Mouse (Mus musculus) left cerebral cortex, postnatal 25 days (tissue): Measurements from ENCODE around the gene Psmd9. TPM values are rescaled to one million over a fixed set of nuclear protein-coding genes. Genes with fewer than 3 reads are reported as not detected.
"Not testable (repeated sequence)": the region's sequence is repeated elsewhere in the genome, so short reads cannot be mapped to it uniquely, and the experiment has no call there.

Source experiments
- DNase-seq, 2 experiments: peaks; one replicate each; pipeline ENCODE4 v3.0.0; 2022; ENCODE audit warnings: low spot score in 2 of 2, mixed read lengths in 1 of 2
- intact Hi-C: fragments of 180-260 bp; cut with DNase I; formaldehyde crosslinking; loops from one replicate; pipeline ENCODE4 v1.15.1; 2025
- total RNA-seq, 2 experiments: library from RNA; stranded (reverse); gene quantifications; 2 replicates each; pipeline ENCODE4 v1.2.3; 2021

The Psmd9 gene
- total RNA-seq, 2 experiments from 2014 or later, result 26.2 to 27.7 TPM

DNA sequence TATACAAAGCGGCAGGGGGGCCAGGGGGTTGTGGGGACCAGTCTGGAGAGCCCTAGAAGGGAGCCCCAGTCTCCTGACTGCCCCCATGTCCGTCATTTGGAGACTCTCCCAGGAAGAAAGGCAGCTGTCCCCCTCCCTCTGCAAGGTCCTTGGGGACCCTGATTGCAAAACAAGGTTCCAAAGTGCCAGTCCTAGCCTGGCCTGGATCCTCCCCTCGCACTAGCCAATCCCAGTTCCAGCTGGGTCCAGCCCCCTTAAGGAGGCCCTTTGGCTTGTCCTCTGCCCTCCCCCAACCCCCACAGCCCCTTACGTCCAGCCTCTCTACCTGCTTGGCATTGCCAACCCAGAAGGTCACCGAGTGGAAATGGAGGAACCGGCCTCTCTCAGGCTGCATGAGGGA lies 12.3 kb downstream of the Psmd9 start:
- intact Hi-C loops, result no loop called here
- no peak for DNase-seq

DNA sequence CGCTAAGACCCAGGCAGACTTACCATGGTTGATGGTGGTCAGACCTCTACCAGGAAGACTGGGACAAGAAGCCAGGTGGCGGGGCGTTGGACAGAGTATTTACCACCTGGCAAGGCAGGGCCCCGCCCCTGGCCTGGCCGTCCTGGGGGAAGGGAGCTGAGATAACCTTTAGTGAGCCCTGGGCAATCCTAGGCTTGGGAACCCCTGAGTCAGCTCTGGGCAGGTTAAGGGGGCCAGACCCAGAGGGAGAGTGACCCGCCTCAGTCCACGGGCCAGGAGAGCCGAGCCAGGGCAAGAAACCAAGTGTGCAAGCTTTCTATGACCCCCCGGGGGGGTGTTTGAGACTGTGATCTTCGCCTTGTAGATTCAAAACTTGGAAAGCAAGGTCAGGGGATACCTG lies 13.4 kb downstream of the Psmd9 start, which contains the start of gene Hpd:
Gene Hpd, minus strand, starts transcription at position 77 of the 400 bp plus-strand sequence.
- no peak for DNase-seq
- intact Hi-C loops, result no loop called here

- DNase-seq, result no peak
- intact Hi-C loops, result no loop called here
Measured at GRCm38 (mm10) chr5:123185966-123186365, 16.8 kb downstream of the Psmd9 start.

DNA sequence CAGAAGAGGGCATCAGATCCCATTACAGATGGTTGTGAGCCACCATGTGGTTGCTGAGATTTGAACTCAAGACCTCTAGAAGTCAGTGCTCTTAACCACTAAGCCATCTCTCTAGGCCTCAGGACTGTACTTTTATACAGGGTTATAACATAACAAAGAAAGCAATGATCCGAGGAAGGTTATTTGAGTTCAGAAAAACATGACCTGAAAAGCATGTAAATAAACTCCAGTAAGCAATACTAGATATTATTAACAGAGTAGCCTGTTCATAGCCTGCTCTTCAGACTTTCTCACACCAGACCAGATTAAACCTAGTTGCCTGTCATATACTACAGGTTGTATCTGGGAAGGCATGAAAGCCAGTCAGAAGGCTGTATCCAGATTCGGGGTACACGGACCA lies 18.1 kb downstream of the Psmd9 start:
- intact Hi-C loops, result no loop called here
- DNase-seq, result no peak

- DNase-seq, result no peak
- intact Hi-C loops, result no loop called here
Measured at GRCm38 (mm10) chr5:123190912-123191311, 21.7 kb downstream of the Psmd9 start.

GRCm38 (mm10) chr5:123191427-123191826 lies 22.2 kb downstream of the Psmd9 start:
- intact Hi-C loops, result no loop called here
- DNase-seq, result no peak

DNA sequence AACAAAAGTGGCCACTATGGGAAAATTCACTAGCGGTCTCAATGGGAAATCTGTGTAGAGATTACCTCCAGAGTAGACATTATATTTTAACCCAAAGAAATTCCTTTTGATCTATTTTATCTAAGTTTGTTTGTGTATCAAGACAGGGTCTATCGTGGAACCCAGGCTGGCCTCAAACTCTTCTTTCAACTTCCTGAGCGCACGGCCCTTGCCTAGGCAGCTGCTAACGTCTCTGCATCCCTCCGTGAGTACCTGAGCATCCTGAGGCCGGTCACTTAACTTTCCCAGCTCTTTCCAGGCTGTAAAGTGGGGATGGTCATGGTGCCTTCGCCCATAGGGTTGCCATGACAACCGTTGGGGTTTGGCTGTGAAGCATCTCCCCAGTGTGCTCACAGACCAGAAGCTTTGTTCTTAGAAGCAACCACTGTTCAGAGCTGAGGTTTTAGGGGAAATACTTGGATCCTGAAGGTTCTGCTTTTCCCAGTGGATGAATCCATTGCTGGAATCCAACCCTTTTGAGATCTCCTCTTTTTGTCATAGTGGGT lies 23.5 kb downstream of the Psmd9 start:
- intact Hi-C loops, result no loop called here

GRCm38 (mm10) chr5:123193436-123193835 lies 24.2 kb downstream of the Psmd9 start:
- no peak for DNase-seq
- intact Hi-C loops, result no loop called here

More for the DNA sequence above, 23.5 kb downstream of the Psmd9 start:
- no peak for DNase-seq

DNA sequence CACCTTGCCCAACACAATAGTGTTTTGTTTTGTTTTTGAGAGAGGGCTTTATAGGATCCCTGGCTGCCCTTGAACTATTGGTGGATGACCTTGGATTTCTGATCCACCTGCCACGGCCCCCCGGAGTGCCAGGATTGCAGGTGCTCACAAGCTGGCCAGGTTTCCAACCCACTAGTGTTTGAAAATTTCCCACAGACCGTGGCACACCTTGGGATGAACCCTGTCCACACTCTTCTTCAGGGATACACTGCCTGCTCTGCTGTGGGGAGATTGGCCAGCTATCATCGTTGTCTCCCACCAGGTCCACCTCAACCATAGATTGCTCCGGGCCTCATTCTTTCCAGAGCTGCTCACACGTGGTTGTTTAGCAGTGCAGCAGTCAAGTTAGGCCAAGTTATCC lies 25.6 kb downstream of the Psmd9 start:
- intact Hi-C loops, result no loop called here
- DNase-seq, result no peak

DNA sequence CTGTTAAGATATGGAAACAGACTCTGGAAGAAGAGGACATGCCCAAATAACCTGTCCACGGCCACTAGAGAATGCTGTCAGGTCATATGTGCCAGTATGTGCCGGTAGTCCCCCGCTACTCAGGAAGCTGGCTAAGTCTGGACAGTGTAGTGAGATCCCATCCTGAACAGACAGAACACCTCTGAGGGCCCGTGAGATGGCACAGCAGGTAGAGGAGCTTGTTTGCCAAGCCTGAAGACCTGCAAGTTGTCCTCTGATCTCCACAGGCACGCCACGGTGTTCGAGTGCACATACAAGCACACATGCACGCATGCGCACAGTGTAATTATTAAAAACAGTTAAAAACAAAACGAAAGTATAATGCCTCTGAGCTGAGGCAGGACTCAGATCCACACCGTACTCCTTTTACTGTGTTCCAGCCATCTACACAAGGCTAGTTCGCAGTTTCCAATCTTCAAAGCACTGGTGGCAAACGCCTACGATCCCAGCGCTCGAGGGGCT lies 26.3 kb downstream of the Psmd9 start:
- intact Hi-C loops, result no loop called here
- no peak for DNase-seq

DNA sequence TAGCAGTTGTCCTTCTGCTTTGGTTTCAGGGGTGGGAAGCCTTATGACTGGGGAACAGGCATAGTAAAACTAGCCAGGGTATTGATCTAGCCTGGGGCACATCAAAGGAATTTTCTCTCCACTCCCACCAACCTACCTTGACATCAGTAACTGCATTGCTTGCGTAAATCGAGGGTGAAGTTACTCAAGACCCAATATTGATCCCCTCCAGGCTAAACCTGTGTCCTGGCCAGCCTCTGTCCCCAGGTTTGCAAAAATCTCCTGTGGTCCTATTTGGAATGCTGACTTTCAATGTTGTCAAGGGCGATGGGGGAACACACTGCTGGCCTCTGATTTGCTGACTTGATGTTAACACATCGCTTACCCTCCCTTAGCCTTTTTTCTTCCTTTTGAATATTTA lies 27.5 kb downstream of the Psmd9 start:
- no peak for DNase-seq
- intact Hi-C loops, result no loop called here

DNA sequence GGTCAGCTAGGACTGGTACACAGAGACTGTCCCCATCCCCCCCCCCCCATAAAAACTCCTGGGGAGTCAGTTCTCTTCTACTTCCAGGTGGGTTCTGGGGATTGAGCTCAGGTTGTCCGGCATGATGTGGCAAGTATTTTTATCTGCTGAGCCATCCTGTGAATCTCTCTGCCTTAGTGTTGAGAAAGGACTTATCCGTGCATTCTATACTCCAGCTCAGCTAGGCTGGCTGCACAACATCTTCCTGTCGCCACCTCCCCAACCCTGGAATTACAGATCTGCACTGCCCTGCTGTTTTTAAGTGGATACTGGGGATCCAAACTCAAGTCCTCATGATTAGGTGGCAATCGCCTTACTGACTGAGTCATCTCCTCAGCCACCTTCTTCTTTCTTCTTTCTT lies 29.3 kb downstream of the Psmd9 start:
- no peak for DNase-seq
- intact Hi-C loops, result no loop called here

DNA sequence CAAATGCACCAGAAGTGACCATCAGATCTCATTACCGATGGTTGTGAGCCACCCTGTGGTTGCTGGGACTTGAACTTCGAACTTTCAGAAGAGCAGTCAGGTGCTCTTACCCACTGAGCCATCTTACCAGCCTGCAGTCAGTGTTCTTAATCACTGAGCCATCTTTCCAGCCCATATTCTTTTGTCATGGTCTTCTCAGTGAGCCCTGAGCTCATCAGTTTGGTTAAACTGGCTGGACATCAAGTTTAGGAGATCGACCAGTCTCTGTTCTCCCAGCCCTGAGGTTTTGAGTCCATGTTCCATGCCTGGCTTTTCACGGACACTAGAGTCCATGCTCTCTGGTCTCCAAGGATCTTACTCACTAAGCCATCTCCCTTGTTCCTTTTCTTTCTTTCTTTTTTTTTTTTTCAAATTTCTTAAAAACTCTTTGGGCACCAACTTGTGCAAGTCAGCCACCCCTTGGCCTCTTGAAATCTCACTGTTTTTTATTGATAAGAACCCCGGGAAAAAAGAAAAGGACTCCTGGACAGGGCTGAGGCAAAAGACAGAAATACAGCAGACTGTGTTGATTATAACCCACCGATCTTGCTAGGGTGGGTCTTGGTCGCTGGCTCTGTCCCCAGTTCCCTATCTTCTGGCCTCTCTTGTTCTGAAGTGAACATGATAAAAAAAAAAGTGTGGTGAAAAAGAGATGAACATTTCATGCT lies 31.8 kb downstream of the Psmd9 start:
- intact Hi-C loops, result not testable (repeated sequence)

GRCm38 (mm10) chr5:123201523-123201892 lies 32.3 kb downstream of the Psmd9 start:
- intact Hi-C loops, result no loop called here
- DNase-seq, result no peak

More for the DNA sequence above, 31.8 kb downstream of the Psmd9 start:
- not testable (repeated sequence) for DNase-seq

GRCm38 (mm10) chr5:123201987-123202386 lies 32.8 kb downstream of the Psmd9 start:
- no peak for DNase-seq
- intact Hi-C loops, result no loop called here

GRCm38 (mm10) chr5:123202771-123203170 lies 33.6 kb downstream of the Psmd9 start:
- DNase-seq, intact Hi-C loops: not testable (repeated sequence)

DNA sequence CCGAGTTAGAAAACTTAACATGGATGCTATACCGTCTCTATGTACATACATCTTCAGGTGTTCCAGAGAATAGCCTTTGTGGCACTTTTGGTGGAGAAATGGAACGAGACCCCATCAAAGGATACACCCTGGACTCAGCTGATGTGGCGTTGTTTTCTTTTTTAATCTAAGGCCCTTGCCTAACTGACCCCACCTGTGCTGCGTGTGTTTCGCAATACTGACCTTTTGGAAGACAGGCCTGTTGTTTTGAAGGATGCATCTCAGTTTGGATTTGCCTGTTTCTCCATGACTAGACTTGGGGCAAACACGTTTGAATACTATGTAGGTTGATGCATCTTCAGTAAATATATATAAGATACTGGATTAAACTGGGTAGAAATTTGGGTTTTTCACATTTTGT lies 34.4 kb downstream of the Psmd9 start:
- intact Hi-C loops, DNase-seq: not testable (repeated sequence)

GRCm38 (mm10) chr5:123222346-123223050 lies 53.3 kb downstream of the Psmd9 start:
- not testable (repeated sequence) for DNase-seq
- intact Hi-C loops, result loop anchor here (5.0 kb wide), 1 partner anchor 45 kb away; no protein-coding TSS in a partner anchor

GRCm38 (mm10) chr5:123223051-123223410 lies 53.8 kb downstream of the Psmd9 start:
- DNase-seq, result no peak
- intact Hi-C loops, result loop anchor here (5.0 kb wide), 1 partner anchor 46 kb away; no protein-coding TSS in a partner anchor

- intact Hi-C loops, result loop anchor here (5.0 kb wide), 1 partner anchor 47 kb away; no protein-coding TSS in a partner anchor
- not testable (repeated sequence) for DNase-seq
Measured at GRCm38 (mm10) chr5:123223861-123224260, 54.6 kb downstream of the Psmd9 start.
